Mouse (Mus musculus) c-Kit-negative CD71-positive TER-119-positive erythroid progenitor cells, embryonic 14.5 days (primary cell): ENCODE results near the gene Gsk3b.

ENCODE experiments used
- DNase-seq: peaks from one replicate; pipeline ENCODE4 v3.0.0-alpha.2; 2013; ENCODE audit warnings: low read depth, low spot score

Gsk3b gene

DNA sequence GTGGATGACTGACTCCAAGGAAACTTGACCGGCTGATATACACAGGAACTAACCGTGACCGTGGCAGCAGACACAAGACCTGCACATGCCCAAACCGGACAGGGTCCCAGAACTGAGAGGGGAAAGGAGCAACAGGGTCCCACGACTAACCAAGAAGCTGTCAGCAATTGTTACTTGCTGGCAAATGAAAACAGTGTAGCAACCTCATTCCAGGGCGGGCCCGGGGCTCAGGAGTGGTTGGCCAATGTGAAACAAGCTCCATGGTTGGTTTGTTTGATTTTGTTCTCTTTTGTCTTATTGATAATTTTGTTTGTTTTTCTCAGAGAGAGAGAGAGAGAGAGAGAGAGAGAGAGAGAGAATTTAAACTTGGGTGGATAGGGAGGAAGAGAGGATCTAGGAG is 192.2 kb downstream of the Gsk3b start:
- DNase-seq = no peak

DNA sequence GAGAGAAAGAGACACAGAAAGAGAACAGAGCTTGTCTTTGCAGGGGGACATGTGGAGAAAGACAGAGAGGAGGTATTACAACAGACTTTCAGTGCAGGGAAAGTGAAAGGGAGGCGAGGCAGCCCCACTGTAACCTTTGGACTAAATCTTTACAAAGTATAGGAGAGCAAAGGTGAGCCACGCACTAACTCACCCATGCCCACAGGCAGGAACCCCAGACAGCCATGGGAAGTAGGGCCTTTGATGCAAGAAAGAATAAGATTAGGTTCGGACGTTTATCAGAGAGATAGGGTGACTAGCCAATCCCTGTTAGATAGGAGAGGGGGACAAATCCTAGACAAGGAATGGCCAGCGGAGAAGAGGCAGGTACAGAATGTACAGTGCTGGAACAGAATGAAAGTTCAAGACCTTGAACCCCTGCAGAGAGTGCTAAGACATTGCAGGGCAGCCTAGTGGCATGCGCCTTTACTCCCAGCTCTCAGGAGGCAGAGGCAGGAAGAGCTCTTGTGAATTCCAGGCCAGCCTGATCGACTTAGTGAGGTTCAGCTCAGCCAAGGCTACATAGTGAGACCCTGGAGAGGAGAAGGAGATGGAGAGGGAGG is 193.9 kb downstream of the Gsk3b start:
- DNase-seq = no peak

DNA sequence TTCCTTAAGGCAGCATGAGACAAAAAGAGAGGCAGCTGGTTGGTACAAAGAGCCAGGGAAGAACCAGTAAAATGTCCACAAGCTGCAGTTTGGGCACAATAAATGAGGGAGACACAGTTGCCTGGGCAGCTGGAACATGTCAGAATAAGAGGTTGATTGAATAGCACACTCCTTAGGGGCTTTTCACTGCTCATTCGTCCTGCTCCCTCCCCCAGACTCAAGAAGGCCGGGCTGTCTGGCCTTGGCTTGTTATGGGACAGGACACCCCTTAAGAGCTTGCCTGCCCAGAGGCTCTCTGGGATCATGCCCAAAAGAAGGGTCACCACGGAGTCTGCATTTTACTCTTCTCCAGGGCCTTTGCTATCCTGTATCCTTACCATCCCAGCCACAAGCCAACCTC is 194.5 kb downstream of the Gsk3b start:
- DNase-seq = no peak

DNA sequence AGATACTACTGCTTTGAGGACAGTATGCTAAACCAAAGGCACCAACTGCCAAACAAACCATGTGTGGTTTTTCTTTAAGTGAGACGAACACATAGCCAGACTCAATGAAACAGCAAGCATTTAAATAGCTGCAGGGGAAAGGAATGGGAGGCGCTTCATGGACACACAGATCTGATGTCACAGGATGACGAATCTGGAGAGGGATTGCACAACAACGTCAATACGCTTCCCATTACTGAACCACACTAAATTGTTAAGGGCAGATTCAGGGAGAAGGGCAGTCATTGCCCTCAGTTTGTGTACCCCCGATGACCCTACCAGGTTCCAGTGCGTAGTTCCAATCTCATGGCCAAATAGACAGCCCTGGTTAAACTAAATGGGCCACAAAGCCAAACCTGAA is 197.0 kb downstream of the Gsk3b start:
- no peak for DNase-seq

DNA sequence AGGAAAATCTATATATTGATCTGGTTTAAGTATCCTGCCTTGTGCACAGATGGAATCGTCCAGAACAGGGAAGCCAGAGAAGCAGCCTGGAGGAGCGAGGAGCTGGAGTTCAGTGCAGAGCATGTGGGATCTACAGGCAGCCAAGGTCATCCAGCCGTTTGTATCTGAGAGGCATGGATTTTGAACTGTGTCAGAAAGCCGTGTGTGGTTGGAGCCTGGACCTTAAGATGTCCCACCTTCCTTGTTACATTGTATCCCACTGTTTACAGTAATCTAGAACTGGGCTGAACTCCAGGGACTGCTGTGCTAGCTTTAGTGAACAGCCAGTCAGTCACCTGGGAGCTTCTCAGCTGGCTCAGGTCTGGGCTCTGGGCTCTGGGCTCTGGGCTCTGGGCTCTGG is 197.7 kb downstream of the Gsk3b start:
- DNase-seq = no peak

DNA sequence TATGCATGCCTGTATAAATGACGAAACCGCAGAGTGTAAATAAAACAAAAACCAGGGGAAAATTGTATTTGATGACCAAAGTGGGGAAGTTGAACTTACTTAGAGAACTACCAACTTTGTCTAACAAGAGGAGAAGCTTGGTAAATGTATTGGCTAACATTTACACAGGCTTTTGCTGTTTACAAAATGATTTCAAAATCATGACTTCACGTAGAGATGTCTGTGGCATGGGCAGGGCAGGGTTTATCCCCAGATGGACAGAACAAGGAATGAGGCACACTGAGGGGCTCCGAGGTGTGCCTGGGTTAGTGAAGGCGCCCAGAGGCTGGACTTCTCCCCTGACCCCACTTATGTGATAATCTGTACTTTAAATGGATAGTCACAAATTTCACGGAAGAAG is 198.6 kb downstream of the Gsk3b start:
- DNase-seq = no peak

DNA sequence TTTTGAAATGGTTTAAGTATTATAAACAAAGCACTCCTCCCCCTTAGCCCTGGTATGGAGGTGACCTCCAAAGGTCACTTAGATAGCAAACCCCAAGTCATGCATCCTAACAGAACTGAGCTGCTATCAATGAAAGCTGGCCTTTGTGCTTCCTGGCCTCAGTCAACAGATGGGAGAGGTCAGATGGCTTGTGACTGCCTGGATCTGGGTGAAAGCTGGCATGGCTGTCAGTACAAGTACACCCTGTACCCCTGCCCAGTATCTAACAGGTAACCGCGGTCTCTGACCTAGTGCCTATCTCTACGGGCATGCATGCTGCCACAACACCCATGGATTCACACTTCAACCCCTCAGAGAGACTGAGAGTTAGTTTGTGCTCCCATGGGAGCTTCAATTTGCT is 199.0 kb downstream of the Gsk3b start:
- no peak for DNase-seq

DNA sequence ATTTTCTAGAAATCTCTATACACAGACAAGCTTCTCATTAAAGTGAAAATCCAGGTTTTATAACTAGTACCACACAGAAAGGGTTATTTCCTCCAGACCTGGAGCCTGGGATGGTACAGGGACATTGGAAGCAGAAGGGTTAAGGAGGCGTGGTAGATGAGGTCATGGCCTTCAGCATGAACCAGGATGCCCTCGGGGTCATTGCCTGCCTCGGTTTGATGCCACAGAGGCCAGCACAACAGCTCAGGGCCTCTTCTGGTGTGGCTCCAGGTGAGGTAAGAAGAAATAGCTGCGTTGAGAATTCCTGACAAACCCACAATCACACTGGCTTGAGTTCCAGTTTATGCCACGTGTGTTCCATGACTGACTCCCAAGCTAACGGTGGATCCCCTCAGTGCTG is 200.1 kb downstream of the Gsk3b start:
- no peak for DNase-seq

DNA sequence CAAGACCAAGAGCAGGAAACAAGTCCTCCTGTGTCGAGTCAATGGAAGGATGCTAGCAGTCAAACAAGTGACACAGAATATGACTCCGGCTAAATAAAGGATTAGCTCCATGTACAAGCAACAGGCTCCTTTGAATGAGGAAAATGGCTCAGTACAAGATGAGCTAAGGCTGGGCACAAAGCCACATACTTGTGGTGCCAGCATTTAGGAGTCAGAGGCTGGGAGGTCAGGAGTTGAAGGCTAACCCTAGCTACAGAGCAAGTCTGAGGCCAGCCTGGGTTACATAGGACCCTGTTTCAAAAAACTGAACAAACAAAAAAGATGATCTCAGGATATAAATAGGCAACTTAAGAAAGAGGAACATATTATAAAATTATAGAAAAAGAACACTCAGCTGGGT is 201.3 kb downstream of the Gsk3b start:
- no peak for DNase-seq

DNA sequence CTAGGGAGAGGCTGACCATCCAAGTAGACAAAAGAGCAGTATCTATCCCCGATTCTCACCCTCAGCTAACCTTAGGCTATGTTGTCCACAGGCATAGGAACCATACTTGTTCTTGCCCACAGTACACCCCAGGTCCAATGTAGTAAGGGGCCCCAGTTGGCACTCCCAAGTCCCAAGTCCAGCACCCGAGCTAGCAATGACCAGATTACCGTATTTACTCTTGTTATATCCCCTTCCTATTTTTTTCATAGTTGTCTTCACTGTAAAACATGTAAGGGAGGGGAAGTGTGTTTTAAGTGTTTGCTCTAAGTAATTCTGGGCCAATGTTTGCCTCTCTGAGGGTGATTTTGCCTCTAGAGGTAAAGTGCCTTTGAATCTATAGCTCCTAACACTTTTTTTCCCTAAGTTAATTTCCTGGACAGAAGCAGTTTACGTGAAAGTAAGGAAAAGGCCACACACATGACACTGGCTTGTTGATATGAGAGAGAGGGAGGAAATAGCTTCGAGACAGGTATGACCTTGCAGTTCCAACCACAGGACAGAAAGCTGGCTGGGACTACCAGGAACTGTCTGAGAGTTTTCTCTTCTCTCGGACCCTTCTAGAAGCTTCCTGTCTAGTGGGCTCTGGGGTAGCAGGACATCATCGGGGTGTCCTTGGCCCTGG is 206.0 kb downstream of the Gsk3b start, which contains the start of gene Nr1i2:
TSS of gene Nr1i2 (minus strand) at position 140 of the 664 bp plus-strand sequence.
- no peak for DNase-seq

DNA sequence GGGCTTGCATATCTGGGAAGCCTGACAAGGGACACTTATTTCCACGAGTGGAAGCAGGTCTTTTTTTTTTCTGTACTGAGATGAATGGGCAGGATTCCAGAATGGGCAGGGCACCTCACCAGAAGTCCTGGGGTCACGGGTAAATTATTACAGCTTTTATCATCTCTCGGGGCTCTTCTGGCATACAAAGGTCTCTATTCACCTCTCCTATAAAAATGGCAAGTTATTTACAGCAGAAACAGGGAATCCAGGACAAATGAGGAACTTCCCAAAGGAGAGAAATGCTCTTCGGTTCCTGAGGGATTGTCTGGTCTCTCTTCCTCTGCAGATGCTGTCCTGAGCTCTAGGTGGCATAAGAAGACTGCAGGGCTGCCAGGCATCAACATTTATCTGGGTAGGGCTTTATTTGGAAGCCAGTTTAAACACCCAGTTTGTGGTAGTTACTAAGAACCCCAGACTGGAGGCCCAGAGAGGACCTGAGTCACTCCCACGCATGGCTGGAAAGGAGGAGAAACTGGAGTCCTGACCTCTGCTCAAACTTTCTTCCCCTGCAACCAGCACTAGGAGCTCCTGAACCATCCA is 206.6 kb downstream of the Gsk3b start:
- DNase-seq = no peak
